Mouse (Mus musculus): ENCODE results near the gene B230217C12Rik.
"Not testable (repeated sequence)": the region's sequence is repeated elsewhere in the genome, so short reads cannot be mapped to it uniquely, and the experiment has no call there.

The B230217C12Rik gene

GRCm38 (mm10) chr11:97825971-97826370 lies 14.6 kb upstream of the B230217C12Rik start:
- no peak for DNase-seq (ENCODE audit: low read depth, low spot score)

GRCm38 (mm10) chr11:97826414-97826813 lies 14.2 kb upstream of the B230217C12Rik start:
- no peak for DNase-seq (ENCODE audit: low read depth, low spot score)

GRCm38 (mm10) chr11:97827654-97828053 lies 12.9 kb upstream of the B230217C12Rik start:
- no peak for DNase-seq (ENCODE audit: low read depth, low spot score)

- DNase-seq (ENCODE audit: low read depth, low spot score): no peak
These were observed 11.2 kb upstream of the B230217C12Rik start for GRCm38 (mm10) chr11:97829365-97829764.

GRCm38 (mm10) chr11:97829913-97830476 lies 10.6 kb upstream of the B230217C12Rik start:
- no peak for DNase-seq (ENCODE audit: low read depth, low spot score)

GRCm38 (mm10) chr11:97830501-97830900 lies 10.1 kb upstream of the B230217C12Rik start:
- no peak for DNase-seq (ENCODE audit: low read depth, low spot score)

GRCm38 (mm10) chr11:97832001-97832400 lies 8.6 kb upstream of the B230217C12Rik start:
- DNase-seq (ENCODE audit: low read depth, low spot score): no peak

GRCm38 (mm10) chr11:97833352-97833751 lies 7.2 kb upstream of the B230217C12Rik start:
- DNase-seq (ENCODE audit: low read depth, low spot score): no peak

GRCm38 (mm10) chr11:97836541-97836940 lies 4.0 kb upstream of the B230217C12Rik start:
- DNase-seq (ENCODE audit: low read depth, low spot score): no peak

- not testable (repeated sequence) for DNase-seq (ENCODE audit: low read depth, low spot score)
These were observed 3.5 kb upstream of the B230217C12Rik start for GRCm38 (mm10) chr11:97837051-97837450.

GRCm38 (mm10) chr11:97837641-97838149 lies 2.9 kb upstream of the B230217C12Rik start:
- no peak for DNase-seq (ENCODE audit: low read depth, low spot score)

- no peak for DNase-seq (ENCODE audit: low read depth, low spot score)
These were observed 1.7 kb upstream of the B230217C12Rik start for GRCm38 (mm10) chr11:97838779-97839440.

- DNase-seq (ENCODE audit: low read depth, low spot score): no peak
These were observed 992 bp upstream of the B230217C12Rik start for GRCm38 (mm10) chr11:97839441-97840134.

GRCm38 (mm10) chr11:97840135-97840490 lies 467 bp upstream of the B230217C12Rik start:
- DNase-seq (ENCODE audit: low read depth, low spot score): no peak

- peak; percentile 98 for DNase-seq (ENCODE audit: low read depth, low spot score)
These were observed 546 bp downstream of the B230217C12Rik start for GRCm38 (mm10) chr11:97840991-97841661.

- DNase-seq (ENCODE audit: low read depth, low spot score): no peak
These were observed 1.4 kb downstream of the B230217C12Rik start for GRCm38 (mm10) chr11:97842001-97842400.

- no peak for DNase-seq (ENCODE audit: low read depth, low spot score)
These were observed 9.8 kb downstream of the B230217C12Rik start for GRCm38 (mm10) chr11:97850367-97850766.

- DNase-seq (ENCODE audit: low read depth, low spot score): no peak
These were observed 11.0 kb downstream of the B230217C12Rik start for GRCm38 (mm10) chr11:97851601-97852000.

- no peak for DNase-seq (ENCODE audit: low read depth, low spot score)
These were observed 14.9 kb downstream of the B230217C12Rik start for GRCm38 (mm10) chr11:97855473-97855872.

GRCm38 (mm10) chr11:97862148-97862547 lies 21.6 kb downstream of the B230217C12Rik start:
- no peak for DNase-seq (ENCODE audit: low read depth, low spot score)

GRCm38 (mm10) chr11:97865421-97865820 lies 24.8 kb downstream of the B230217C12Rik start:
- no peak for DNase-seq (ENCODE audit: low read depth, low spot score)

Measured in telencephalon, adult 2 months (tissue).